Mouse (Mus musculus) cerebellum, adult 2 months (tissue): ENCODE results near the gene Myo3b. TPM values are rescaled to one million over a fixed set of nuclear protein-coding genes. Genes with fewer than 3 reads are reported as not detected.

Experiments
- DNase-seq, 2 experiments: peaks; one replicate each; pipeline ENCODE4 v3.0.0; 2021
- H3K27ac ChIP-seq: fragments of 200-500 bp; 2 replicates; pipeline ENCODE4 v1.5.1; 2012; ENCODE audit warnings: low read length, control low read depth, inconsistent platforms; ENCODE audit not compliant: insufficient read depth
- H3K27me3 ChIP-seq: fragments of 200-500 bp; 2 replicates; pipeline ENCODE4 v1.6.1; 2012; ENCODE audit warnings: inconsistent platforms, mild to moderate bottlenecking, low read length, moderate library complexity; ENCODE audit not compliant: control insufficient read depth, insufficient read depth
- H3K4me1 ChIP-seq: fragments of 200-500 bp; 2 replicates; pipeline ENCODE4 v1.6.1; 2011; ENCODE audit warnings: low read length; ENCODE audit not compliant: control insufficient read depth, insufficient read depth
- H3K4me3 ChIP-seq: fragments of 200-500 bp; replicated peaks from 2 replicates; pipeline ENCODE3; 2011; ENCODE audit warnings: mild to moderate bottlenecking, low read depth, low read length, control low read depth; ENCODE audit not compliant: insufficient read depth
- CTCF ChIP-seq: fragments of 200-500 bp; IDR thresholded peaks from 2 replicates; pipeline ENCODE4 v1.5.1; 2011; ENCODE audit warnings: low read depth, mild to moderate bottlenecking, control low read depth, low read length, moderate library complexity, borderline replicate concordance; ENCODE audit not compliant: insufficient read depth
- POLR2A ChIP-seq: fragments of 200-500 bp; IDR thresholded peaks from 2 replicates; pipeline ENCODE4 v1.6.1; 2011; ENCODE audit warnings: low read length, control low read depth, borderline replicate concordance; ENCODE audit not compliant: insufficient read depth
- WGBS: fragments of 180-500 bp; shearing (Covaris S2); methylation state at CpG from one replicate; pipeline ENCODE4 v1.1.7; 2018; 5-methylcytosine and 5-hydroxymethylcytosine counted together
- polyA plus RNA-seq: library from polyadenylated mRNA; depleted of rRNA; stranded (reverse); fragments of >200 nt; gene quantifications from 2 replicates; pipeline ENCODE4 v1.2.3, GENCODE M21; 2012

Gene Myo3b
- polyA plus RNA-seq, 1 experiment: 0.08 TPM

- WGBS: 57% methylated on average over 12 of the region's 12 CpGs
- no peak for DNase-seq
These were observed 108.2 kb downstream of the Myo3b start for GRCm38 (mm10) chr2:70146993-70147581.

GRCm38 (mm10) chr2:70148821-70149510 is 110.0 kb downstream of the Myo3b start:
- no peak overlapping the region for H3K27ac ChIP-seq
- WGBS: 83% methylated on average over 13 of the region's 13 CpGs
- DNase-seq: no peak
- H3K27me3 ChIP-seq: no peaks in the 10 kb centered on the region; the same call in 1 of the 2 replicates
- no peaks in the 10 kb centered on the region for H3K4me1 ChIP-seq
- H3K4me3 ChIP-seq: no peak overlapping the region
- TF ChIP-seq POLR2A (no peak), CTCF (no peak)

More at GRCm38 (mm10) chr2:70146993-70147581, 108.2 kb downstream of the Myo3b start:
- no peaks in the 10 kb centered on the region; the same call in 1 of the 2 replicates for H3K27me3 ChIP-seq
- H3K27ac ChIP-seq: no peak overlapping the region
- H3K4me3 ChIP-seq: no peak overlapping the region
- H3K4me1 ChIP-seq: no peaks in the 10 kb centered on the region
- TF ChIP-seq POLR2A (no peak), CTCF (no peak)

GRCm38 (mm10) chr2:70150399-70151035 is 111.6 kb downstream of the Myo3b start:
- H3K4me1 ChIP-seq: no peaks in the 10 kb centered on the region
- DNase-seq: no peak
- no peak overlapping the region for H3K4me3 ChIP-seq
- WGBS: 85% methylated on average over 6 of the region's 6 CpGs
- H3K27me3 ChIP-seq: no peaks in the 10 kb centered on the region; the same call in 1 of the 2 replicates
- H3K27ac ChIP-seq: no peak overlapping the region
- TF ChIP-seq POLR2A (no peak), CTCF (no peak)

GRCm38 (mm10) chr2:70151930-70152329 is 113.0 kb downstream of the Myo3b start:
- WGBS: 81% methylated on average over 3 of the region's 3 CpGs
- no peaks in the 10 kb centered on the region; the same call in 1 of the 2 replicates for H3K27me3 ChIP-seq
- DNase-seq: no peak
- TF ChIP-seq POLR2A: no peak
- TF ChIP-seq CTCF: no peak
- H3K4me1 ChIP-seq: no peaks in the 10 kb centered on the region
- H3K27ac ChIP-seq: no peak overlapping the region
- H3K4me3 ChIP-seq: no peak overlapping the region

- no peaks in the 10 kb centered on the region; the same call in 1 of the 2 replicates for H3K27me3 ChIP-seq
- WGBS: 83% methylated on average over 8 of the region's 8 CpGs
- TF ChIP-seq POLR2A (no peak), CTCF (no peak)
- no peak for DNase-seq
- H3K4me1 ChIP-seq: no peaks in the 10 kb centered on the region
- H3K27ac ChIP-seq: no peak overlapping the region
- no peak overlapping the region for H3K4me3 ChIP-seq
These were observed 116.4 kb downstream of the Myo3b start for GRCm38 (mm10) chr2:70155226-70155836.

GRCm38 (mm10) chr2:70159543-70159942 is 120.6 kb downstream of the Myo3b start:
- 48% methylated on average over 8 of the region's 8 CpGs for WGBS
- H3K4me3 ChIP-seq: no peak overlapping the region
- no peak overlapping the region for H3K27ac ChIP-seq
- DNase-seq: no peak
- no peaks in the 10 kb centered on the region for H3K4me1 ChIP-seq
- no peaks in the 10 kb centered on the region; the same call in 1 of the 2 replicates for H3K27me3 ChIP-seq
- TF ChIP-seq CTCF (no peak), POLR2A (no peak)

- no peaks in the 10 kb centered on the region for H3K4me1 ChIP-seq
- TF ChIP-seq CTCF (no peak), POLR2A (no peak)
- no peaks in the 10 kb centered on the region; the same call in 1 of the 2 replicates for H3K27me3 ChIP-seq
- no peak overlapping the region for H3K4me3 ChIP-seq
- WGBS: 35% methylated on average over 3 of the region's 3 CpGs
- DNase-seq: no peak
- H3K27ac ChIP-seq: no peak overlapping the region
These were observed 127.3 kb downstream of the Myo3b start for GRCm38 (mm10) chr2:70166231-70166630.
